Mouse (Mus musculus) layer of hippocampus, postnatal 10 days (tissue): ENCODE measurements around the gene Msi1. TPM values are rescaled to one million over a fixed set of nuclear protein-coding genes. Genes with fewer than 3 reads are reported as not detected.
"Not testable (repeated sequence)": the region's sequence is repeated elsewhere in the genome, so short reads cannot be mapped to it uniquely, and the experiment has no call there.

Experiments
- DNase-seq, 2 experiments: peaks; one replicate each; pipeline ENCODE4 v3.0.0; 2021; ENCODE audit warnings: low spot score in 2 of 2
- total RNA-seq, 2 experiments: library from RNA; stranded (reverse); gene quantifications; 2 replicates each; pipeline ENCODE4 v1.2.3; 2021

Gene Msi1
- total RNA-seq, 2 experiments from 2014 or later = 73.0 to 76.2 TPM

DNA sequence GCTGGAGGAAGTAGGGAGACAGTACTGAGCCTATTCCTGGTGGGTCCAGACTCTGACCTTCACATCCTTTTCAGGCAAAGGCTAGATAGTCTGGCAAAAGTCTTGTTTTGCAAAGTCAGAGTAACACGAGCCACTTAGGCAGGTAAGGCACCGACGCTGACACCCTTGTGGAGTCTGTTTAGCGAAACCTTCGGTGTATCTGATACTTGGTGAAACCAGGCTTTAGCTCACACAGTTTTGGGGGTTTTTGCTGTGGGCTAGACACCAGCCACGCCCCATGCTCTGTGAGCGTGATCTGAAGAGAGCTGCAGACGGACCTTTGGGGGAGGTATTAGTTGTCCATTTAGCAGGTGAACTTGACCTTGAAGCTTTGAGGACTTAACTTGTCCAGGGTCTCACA lies 3.8 kb downstream of the Msi1 start:
- DNase-seq = no peak

DNA sequence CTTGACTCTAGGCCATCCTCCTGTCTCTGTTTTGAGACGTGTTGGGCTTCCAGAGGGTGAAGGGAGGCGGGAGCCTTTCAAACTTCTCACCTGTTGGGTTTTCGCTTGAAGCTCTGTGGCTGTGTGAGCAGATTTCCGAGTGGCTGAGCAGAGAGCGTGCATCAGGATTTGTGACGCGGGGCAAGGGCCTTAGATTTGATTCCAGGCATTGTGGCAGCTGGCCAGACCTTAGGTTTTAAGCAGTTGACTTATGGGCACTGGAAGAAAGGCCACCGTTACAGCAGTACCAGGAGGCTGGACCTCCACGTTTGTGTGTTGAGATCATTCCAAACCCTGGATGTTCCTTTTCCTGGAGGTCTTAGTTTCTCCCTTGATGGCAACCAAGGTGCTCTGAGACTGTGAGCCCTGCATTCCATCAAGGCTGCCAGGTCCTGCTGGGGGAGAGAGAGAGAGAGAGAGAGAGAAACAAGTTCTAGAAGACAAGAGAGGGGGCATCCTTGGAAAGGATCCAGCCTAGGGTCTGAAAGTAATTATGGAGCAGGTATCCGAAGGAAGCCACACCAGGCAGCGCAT lies 5.0 kb downstream of the Msi1 start:
- no peak for DNase-seq

DNA sequence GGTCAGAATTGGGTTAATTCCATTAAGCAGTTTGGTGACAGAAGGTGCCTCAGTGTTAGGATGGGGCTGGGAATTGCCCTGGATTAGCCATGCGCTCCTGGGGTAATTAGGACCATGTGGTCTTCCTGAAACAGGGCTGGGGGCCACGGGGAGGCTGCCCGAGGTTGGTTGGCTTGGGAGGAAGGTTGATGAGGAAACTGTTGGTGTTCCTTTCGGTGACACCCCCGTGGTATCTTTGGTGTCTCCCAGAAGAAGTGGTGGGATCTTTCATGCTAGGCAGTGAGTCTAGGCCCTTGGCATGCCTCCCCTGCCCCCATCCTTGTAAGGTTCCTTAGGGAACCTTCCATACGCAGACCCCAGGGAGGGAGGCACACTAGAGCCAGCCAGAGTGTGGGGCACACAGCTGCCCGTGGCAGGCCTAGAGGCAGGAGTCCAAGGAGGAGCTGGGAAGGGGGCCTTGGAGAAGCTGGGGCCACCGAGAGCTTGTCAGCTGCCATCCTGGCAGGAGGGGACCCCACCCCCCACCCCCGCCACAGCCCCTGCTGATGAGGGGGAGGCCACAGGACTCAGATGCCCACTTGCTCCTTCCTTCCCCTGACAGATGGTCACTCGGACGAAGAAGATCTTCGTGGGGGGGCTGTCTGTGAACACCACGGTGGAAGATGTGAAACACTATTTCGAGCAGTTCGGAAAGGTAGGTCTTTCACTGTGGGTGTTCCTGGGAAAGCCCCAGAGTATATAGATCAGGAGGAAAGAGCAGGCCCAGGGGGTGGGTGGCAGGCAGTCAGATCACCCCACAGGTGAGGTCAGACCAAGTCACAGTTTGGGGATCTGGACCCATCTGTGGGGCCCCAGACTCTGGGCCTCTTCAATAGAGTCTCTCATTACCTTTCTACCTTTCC lies 5.7 kb downstream of the Msi1 start:
- DNase-seq = no peak

DNA sequence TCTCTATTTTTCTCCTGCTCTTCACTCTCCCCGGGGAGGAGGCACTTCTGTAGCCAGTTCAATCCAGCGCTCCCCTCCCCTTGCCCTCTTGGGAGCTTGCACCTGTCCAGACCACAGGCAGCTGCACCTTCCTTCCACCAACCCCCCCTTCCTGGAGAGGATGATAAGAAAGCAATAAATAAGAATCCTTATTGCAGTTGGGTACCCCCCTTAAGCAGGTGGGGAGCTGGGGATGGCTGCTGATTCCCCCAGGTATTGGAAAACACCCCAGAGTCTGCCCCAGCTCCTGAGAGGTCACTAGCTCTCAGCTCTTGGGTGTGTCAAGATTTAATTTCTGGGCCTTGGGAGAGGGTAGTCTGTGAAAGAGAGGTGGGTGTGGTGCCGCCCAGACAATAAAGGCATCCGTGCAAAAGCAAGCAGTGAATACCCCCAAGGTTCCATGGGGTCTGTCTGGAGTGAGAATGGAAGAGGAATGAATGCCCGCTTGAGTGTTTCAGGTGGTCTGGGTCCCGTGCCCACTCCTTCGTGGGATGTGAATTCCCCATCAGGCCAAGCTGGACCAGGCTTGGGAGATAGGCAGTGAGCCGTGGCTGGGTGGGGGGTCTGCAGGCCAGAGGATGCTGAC lies 6.5 kb downstream of the Msi1 start:
- DNase-seq = no peak

DNA sequence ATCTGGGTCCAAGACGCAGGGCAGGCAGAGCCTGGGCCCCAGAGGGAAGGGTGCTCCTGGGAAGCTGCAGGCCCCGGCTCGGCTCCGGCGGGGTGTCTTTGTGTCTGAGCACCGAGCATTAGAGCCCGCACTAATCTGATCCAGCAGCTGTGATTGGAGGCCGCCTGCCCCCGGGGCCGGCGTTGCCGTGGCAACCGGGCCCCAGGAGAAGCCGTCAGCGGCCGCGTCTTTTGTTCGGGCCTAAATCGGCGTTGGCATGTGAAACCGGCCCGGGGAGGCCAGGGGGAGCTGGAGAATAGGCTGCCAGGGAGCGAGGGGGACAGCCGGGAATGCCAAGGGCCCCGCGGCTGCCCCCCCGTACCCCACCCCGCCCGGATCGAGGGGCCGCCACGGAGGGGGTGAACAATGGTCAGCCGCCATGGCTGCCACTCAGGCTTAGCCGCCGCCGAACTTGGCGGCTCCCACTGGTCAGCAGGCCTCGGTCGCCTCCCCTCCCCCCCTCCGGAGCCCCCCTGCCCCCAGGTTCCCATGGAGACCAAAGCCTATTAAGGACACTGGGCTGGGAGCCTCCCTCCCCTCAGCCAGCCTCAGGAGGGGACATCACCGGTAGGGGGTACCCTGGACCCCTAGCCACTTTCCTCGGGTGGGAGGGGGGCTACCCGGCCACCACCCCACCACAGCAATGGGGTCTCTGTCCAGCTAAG lies 7.2 kb downstream of the Msi1 start:
- DNase-seq = peak; percentile 82 to 90

DNA sequence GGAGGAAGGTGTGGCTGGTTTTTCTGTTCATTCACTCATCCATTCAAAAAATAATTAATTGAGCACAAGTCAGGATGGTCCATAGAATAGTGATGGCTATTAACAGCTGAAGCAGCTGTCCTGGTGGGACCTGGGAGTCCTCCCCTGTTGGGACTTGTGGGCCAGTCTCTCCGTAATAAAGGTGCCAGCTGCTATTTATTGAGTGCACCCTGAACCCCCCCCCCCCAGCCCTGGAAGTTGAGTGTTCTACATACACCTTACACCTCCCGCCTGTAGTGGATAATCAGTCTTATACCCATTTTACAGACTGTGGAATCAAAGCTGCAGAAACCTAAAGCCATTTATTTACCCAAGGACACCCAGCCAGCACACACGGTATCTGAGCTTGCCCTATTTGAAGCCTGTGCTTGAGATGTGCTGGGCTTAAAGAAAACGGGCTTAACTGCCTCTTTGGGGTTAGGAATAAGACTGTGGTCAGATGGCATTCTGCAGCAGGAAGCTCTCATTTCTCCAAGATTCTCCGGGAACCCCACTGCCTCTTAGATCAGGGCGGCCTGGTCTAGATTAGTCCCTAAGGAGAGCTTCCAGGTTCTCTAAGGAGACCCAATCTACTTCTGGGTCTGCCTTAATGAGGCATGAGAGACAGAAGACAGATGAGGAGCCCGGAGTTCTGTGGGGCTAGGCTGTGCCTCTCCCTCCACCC lies 8.0 kb downstream of the Msi1 start:
- DNase-seq = no peak

DNA sequence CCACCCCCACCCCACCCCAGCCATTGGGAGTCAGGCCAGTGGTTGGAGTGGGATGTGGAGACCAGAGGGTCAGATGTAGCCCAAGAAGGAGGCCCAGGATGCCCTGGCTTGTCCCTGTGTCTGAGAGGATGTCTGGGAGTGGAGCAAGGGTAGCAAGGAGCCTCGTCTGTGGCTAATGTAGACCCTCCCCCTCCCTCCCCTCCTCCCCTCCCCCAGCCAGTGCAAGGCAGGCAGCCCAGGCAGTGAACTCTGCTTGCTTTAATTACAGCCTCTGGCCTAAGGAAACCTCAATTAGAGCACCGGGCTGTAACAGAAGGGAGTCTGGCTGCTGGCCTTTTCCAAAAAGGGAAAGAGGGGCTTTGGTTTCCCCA lies 8.5 kb downstream of the Msi1 start:
- DNase-seq = no peak

DNA sequence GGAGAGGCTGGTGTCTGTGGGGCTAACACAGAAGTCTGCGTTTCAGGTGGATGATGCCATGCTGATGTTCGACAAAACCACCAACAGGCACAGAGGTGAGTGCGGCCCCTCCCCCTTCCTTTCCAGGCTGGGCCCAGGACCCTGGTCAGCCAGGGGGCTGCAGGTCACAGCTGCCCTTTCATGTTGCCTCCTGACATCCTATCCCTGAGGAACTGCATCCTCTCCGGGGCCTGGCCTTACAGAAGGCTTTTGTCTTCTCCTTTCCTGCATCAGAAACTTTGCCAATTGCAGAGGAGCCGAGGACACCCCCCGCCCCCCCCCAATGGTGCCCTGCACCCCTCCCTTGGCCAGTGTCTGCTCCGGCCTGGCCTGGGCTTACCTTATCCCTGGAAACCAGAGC lies 9.3 kb downstream of the Msi1 start:
- DNase-seq = no peak

DNA sequence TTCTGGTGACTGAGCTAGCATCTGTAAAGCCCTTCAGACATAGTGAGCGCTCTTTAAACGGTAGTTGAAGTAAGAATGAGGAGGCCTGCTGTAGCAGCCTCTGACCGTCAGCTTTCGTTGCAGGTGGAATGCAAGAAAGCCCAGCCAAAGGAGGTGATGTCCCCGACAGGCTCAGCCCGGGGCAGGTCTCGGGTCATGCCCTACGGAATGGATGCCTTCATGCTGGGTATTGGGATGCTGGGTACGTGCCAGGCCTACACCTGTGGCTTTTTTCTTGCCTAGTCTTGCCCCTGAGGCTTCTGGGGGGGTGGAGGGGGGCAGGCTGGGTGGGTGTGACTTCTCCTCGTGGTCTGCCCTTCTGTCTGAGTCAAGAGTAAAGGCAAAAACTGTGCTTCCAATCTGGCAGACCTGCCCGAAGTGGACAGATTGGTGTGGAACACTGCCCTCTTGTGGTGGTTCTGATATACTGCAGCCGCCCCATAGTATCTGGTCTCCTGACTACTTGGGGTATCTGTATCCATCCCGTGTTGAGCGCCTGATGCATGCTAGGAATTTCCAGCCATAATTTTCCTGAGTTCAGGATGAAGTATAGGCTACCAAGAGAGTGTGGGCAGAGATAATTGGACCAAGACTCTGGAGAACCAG lies 11.9 kb downstream of the Msi1 start:
- DNase-seq = peak; percentile 87 to 88

DNA sequence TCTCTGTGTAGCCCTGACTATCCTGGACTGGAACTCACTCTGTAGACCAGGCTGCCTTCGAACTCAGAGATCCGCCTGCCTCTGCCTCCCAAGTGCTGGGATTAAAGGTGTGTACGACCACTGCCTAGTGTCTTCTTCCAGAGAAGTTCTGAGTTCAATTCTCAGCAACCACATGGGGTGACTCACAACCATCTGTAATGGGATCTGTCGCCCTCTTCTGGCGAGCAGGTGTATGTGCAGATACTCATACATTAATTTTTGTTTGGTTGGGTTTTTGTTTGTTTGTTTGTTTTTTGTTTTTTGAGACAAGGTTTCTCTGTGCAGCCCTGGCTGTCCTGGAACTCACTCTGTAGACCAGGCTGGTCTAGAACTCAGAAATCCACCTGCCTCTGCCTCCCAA lies 13.3 kb downstream of the Msi1 start:
- not testable (repeated sequence) for DNase-seq

DNA sequence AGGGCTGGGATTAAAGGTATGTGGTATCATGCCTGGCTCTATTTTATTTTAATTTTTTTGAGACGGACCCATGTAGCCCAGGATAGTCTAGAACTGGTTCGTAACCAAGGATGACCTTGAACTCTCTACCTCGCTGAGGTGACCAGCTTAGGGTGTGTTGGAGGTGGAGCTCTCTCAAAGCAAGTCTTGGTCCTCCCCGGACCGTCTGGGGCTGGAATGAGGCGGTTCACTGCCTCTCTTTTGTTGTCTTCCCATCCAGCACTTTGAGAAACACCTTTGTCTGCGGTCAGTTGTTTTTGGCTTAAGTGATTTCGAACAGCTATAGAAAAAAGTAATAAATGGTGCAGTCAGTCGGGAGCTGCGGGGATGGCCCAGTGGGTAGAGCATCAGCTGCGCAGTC lies 14.7 kb downstream of the Msi1 start:
- no peak for DNase-seq

DNA sequence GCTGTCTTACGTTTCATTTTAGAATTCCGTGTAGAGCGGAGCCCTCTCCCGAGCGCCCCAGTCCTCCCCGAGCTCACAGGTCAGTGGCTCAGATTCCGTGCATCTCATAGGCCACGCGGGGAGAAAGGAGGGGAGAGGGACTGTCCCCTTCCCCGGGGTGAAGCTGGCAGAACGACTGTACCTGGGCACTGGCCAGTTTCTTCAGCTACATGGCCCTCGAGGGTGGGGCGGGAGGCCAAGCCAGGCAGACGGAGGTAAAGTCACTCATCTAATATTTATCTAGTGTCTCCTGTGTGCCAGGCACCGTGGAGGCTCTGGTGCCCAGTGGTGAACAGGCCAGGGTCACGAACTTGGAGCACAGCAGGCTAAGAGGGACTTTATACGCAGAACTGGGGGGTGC lies 17.7 kb downstream of the Msi1 start:
- no peak for DNase-seq

DNA sequence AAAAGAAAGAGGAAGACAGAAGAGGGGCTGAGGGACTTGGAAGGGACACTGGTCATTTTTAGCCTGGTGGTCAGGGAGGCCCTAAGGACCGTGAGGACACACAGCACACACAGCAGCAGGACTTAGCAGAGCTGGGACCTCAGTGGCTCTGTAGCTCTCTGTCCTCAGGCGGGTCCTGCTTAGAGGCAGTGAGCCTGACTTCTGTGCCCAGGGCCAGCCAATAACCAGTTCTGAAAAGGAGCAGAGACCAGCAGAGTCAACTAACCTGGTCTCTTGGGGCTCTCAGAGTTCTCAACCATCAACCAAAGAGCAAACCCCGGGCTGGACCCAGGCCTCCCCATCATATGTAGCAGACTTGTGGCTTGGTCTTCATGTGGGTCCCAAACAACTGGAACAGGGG lies 19.8 kb downstream of the Msi1 start:
- DNase-seq = no peak

DNA sequence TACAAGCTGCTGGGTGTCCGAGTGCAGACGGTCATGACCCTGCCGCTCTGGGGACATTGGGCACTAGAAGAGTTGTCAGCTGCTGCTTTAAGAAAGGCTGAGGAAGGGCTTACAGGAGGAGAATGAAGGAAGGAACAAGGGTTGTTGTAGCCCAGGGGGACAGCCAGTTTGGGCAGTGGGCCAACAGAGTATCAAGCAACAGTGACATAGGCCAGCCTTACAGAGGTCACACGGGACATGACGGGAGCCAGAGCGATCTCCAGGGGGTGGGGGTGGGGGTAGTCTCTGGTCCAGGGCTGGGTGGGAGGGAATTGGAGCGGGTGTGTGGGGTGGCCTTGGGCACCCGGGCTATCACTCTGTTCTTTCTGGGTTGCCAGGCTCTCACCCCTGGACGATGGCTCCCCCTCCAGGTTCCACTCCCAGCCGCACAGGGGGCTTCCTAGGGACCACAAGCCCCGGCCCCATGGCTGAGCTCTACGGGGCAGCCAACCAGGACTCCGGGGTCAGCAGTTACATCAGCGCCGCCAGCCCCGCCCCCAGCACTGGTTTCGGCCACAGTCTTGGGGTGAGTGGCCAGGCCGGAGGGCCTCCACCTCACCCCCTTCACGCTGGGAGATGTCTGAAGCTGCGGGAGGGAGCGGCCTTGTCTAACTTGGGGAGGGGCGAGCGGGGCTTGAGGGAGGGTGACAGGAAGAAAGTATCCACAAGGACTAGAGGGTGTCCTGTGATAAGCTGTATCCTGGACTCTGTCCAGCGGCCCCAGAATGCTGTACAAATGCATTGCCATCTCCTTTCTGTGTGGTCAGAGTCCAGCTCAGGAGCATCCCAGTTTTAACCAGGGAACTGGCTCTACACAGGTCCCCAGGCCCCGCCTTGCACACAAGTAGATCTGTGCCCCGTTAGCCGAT lies 21.3 kb downstream of the Msi1 start:
- DNase-seq = no peak

DNA sequence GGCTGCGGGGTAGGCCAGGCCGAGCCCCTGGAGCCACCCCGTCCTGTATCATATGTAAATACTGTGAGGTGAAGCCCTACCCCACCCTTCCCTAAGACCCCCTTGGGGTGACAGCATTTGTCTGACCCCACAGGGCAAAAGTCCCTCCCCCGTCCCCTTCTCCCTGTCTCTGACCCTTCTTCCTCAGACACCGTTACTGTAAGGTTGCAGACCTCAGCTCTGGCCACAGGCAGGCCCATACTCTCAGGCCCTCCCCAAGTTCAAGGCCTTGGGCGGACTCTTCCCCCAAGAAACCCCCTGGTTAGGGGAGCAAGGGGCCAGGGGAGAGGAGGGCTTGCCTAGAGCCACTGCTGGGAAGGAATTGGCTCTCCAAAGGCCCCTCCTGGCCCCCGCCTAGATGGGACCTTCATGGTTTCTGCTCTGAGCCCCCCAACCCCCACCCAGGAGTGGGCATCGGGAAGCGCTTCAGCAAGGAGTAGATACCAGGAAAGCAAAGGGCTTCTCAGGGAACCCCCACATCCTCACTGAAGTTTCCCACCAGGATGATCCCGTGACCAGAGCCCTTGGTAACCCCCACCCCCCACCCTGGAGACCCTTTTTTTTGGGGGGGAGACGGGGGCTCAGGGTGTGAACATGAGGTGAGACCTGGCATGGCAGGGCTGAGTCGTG lies 25.2 kb downstream of the Msi1 start:
- DNase-seq = no peak

DNA sequence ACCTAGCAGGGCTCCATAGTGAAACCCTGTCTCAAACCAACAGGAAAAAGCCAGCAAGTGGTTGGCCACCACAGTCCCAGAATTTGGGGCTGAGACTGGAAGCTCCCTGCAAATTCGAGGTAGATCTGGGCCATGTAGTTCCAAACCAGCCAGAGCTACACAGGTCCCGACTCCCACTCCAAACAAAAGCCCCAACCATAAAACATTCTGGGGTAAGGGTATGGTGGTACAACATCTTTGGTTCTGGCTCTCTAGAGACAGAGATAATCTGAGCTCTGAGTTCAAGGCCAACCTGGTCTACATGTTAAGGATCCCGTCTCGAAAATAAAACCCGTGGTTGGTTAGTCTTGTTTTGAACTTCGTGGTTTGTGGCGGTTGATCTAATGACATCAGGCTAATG lies 26.4 kb downstream of the Msi1 start:
- DNase-seq = no peak

DNA sequence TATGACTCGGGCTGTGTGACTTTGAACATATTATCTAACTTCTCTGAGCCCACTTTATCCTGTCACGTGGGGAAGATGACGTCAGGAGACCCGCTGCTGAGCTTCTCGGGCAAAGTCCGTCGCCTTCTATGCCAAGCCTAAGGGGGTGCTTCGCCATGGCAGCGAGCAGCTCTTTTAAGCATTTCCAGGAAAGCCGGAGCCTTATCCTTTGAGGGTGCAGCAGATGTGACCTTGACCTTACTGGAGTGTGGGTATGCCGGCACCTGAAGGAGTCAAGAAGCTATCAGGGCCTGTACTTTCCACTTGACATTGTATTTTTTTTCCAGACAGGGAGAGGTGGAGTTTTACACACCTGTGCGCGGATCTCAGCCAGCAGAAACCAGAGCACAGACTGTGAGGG lies 29.5 kb downstream of the Msi1 start:
- DNase-seq = no peak

DNA sequence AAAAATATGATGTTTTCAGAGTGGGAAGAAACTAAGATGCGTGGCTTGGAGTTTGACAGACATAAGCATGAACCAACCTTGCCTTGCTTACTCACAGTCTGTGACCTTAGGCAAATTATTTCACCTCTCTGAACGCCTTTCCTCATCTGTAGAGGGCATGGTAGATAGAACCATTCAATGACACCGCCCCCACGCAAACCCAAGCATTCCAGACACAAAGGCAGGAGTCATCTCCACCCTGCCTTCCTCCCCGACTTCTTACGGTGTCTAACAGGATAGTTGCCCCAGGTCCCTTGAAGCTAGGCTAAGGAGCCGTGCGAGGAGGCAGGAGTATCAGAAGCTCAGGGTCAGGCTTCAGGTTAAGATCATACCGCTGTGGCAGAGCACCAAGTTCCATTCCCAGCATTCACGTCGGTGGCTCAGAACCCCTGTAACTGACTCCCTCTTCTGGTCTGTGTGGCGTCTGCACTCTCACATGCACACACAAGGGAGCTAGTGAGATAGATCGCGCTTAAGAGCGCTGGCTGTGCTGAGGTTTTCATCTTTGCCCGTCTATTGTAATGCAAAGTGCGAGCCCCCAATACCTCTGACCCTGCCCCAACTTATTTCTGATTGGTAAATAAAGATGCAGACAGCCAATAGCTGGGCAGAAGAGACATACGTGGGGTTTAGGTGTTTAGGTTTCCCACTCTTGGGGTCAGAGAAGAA lies 35.2 kb downstream of the Msi1 start:
- DNase-seq = no peak
